Mouse (Mus musculus): Measurements from ENCODE around the gene Rassf1.

DNA sequence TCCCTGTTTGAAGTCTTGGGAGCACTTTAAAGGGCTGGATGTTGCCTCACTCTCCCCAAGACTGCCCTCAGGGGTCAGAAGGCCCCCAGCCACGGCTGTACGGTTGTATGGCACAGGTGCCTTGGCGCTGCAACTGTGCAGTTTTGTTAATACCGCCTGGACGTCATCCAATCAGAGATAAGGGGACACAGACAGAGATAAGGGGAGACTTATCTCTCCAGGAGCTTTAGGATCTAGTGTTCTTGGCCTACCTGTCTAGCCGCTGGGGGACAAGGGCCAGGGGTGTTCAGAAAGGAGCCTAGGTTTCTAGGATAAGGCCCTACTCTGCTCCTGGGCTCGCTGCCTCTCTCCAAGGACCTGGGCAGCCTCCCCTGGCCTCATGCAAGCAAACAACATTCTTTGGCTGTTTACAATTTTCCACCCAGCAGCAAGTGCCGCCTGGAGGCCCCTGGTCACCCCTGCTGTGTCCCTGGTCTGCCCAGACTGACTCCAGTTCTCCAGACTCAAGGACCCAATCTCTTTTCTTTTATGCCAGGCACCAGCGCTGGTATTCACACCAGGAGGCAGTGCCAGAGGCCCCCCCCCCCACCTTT, 56.4 kb downstream of the Rassf1 start:
- TF ChIP-seq HCFC1 (IDR thresholded peaks at IDR 0.05; ENCODE audit: borderline replicate concordance, insufficient read depth, low read length) (no peak), ZC3H11A (IDR thresholded peaks at IDR 0.05; ENCODE audit: borderline replicate concordance, low read depth, low read length) (no peak), MAFK (IDR thresholded peaks at IDR 0.05; ENCODE audit: insufficient read depth, low read depth, low read length) (no peak)

Data from ES-E14 (cell line).